Mouse (Mus musculus): ENCODE data around the gene Zfand2a. TPM values are rescaled to one million over a fixed set of nuclear protein-coding genes. Genes with fewer than 3 reads are reported as not detected.

Gene Zfand2a
- total and polyA plus RNA-seq, 2 experiments from 2014 or later, result 5.6 to 16.6 TPM

- peak; percentile 16; the same call in 1 of the 2 replicates for ATAC-seq (ENCODE audit: insufficient read depth, low read depth)
- TF ChIP-seq EP300 (IDR thresholded peaks at IDR 0.05; ENCODE audit: low read depth) (no peak), CTCF (IDR thresholded peaks at IDR 0.05; ENCODE audit: low read depth) (no peak)
- 0 out of 2 replicates have a peak, but pooled peaks cover 4% of the 10 kb centered on the region for H3K27me3 ChIP-seq (ENCODE audit: control insufficient read depth, insufficient read depth, low read length)
- peaks cover 10% of the 10 kb centered on the region for H3K4me1 ChIP-seq (ENCODE audit: control insufficient read depth, insufficient read depth)
- H3K27ac ChIP-seq (ENCODE audit: low read depth), result no peak overlapping the region
- H3K4me3 ChIP-seq (ENCODE audit: low read depth, low read length), result no peak overlapping the region
- no peak for DNase-seq (ENCODE audit: low spot score)
- no peak overlapping the region for H3K9ac ChIP-seq (replicated peaks; ENCODE audit: low read depth, low read length)
- H3K36me3 ChIP-seq (replicated peaks; ENCODE audit: control insufficient read depth, insufficient read depth, low read length), result no peaks in the 10 kb centered on the region
- H3K9me3 ChIP-seq (replicated peaks; ENCODE audit: control insufficient read depth, low read length), result no peaks in the 10 kb centered on the region
- no peak overlapping the region for H3K4me2 ChIP-seq (ENCODE audit: low read depth, low read length)
- 15% methylated on average over 11 of the region's 12 CpGs for WGBS
Observed at GRCm38 (mm10) chr5:139429818-139430341, 54.5 kb downstream of the Zfand2a start.

- 25% methylated on average over 9 of the region's 9 CpGs for WGBS
- H3K9me3 ChIP-seq (replicated peaks; ENCODE audit: control insufficient read depth, low read length), result no peaks in the 10 kb centered on the region
- no peak overlapping the region for H3K4me3 ChIP-seq (ENCODE audit: low read depth, low read length)
- ATAC-seq (ENCODE audit: insufficient read depth, low read depth), result peak; percentile 66; the same call in 1 of the 2 replicates
- H3K4me1 ChIP-seq (ENCODE audit: control insufficient read depth, insufficient read depth), result peaks cover 10% of the 10 kb centered on the region
- no peaks in the 10 kb centered on the region for H3K36me3 ChIP-seq (replicated peaks; ENCODE audit: control insufficient read depth, insufficient read depth, low read length)
- no peak overlapping the region for H3K27ac ChIP-seq (ENCODE audit: low read depth)
- DNase-seq (ENCODE audit: low spot score), result peak; percentile 61
- H3K9ac ChIP-seq (replicated peaks; ENCODE audit: low read depth, low read length), result no peak overlapping the region
- H3K4me2 ChIP-seq (ENCODE audit: low read depth, low read length), result no peak overlapping the region
- H3K27me3 ChIP-seq (ENCODE audit: control insufficient read depth, insufficient read depth, low read length), result 0 out of 2 replicates have a peak, but pooled peaks cover 7% of the 10 kb centered on the region
- TF ChIP-seq CTCF (IDR thresholded peaks at IDR 0.05; ENCODE audit: low read depth) (no peak), EP300 (IDR thresholded peaks at IDR 0.05; ENCODE audit: low read depth) (no peak)
Observed at GRCm38 (mm10) chr5:139427989-139428388, 56.4 kb downstream of the Zfand2a start.

GRCm38 (mm10) chr5:139427001-139427400, 57.3 kb downstream of the Zfand2a start:
- TF ChIP-seq EP300 (IDR thresholded peaks at IDR 0.05; ENCODE audit: low read depth) (no peak), CTCF (IDR thresholded peaks at IDR 0.05; ENCODE audit: low read depth) (no peak)
- Histone ChIP-seq H3K27ac (ENCODE audit: low read depth) (no peak overlapping the region), H3K9ac (replicated peaks; ENCODE audit: low read depth, low read length) (no peak overlapping the region), H3K4me2 (ENCODE audit: low read depth, low read length) (no peak overlapping the region), H3K4me3 (ENCODE audit: low read depth, low read length) (no peak overlapping the region), H3K4me1 (ENCODE audit: control insufficient read depth, insufficient read depth) (peaks cover 10% of the 10 kb centered on the region), H3K27me3 (ENCODE audit: control insufficient read depth, insufficient read depth, low read length) (0 out of 2 replicates have a peak, but pooled peaks cover 7% of the 10 kb centered on the region), H3K36me3 (replicated peaks; ENCODE audit: control insufficient read depth, insufficient read depth, low read length) (no peaks in the 10 kb centered on the region), H3K9me3 (replicated peaks; ENCODE audit: control insufficient read depth, low read length) (no peaks in the 10 kb centered on the region)
- DNase-seq (ENCODE audit: low spot score) (no peak), ATAC-seq (ENCODE audit: insufficient read depth, low read depth) (no peak)
- 91% methylated on average over 9 of the region's 9 CpGs for WGBS

GRCm38 (mm10) chr5:139425198-139425597, 59.2 kb downstream of the Zfand2a start:
- no peak for ATAC-seq (ENCODE audit: insufficient read depth, low read depth)
- no peak overlapping the region for H3K9ac ChIP-seq (replicated peaks; ENCODE audit: low read depth, low read length)
- H3K4me3 ChIP-seq (ENCODE audit: low read depth, low read length), result no peak overlapping the region
- H3K36me3 ChIP-seq (replicated peaks; ENCODE audit: control insufficient read depth, insufficient read depth, low read length), result no peaks in the 10 kb centered on the region
- no peak for DNase-seq (ENCODE audit: low spot score)
- H3K27ac ChIP-seq (ENCODE audit: low read depth), result no peak overlapping the region
- H3K9me3 ChIP-seq (replicated peaks; ENCODE audit: control insufficient read depth, low read length), result no peaks in the 10 kb centered on the region
- peaks cover 14% of the 10 kb centered on the region for H3K4me1 ChIP-seq (ENCODE audit: control insufficient read depth, insufficient read depth)
- TF ChIP-seq CTCF (IDR thresholded peaks at IDR 0.05; ENCODE audit: low read depth) (no peak), EP300 (IDR thresholded peaks at IDR 0.05; ENCODE audit: low read depth) (no peak)
- H3K27me3 ChIP-seq (ENCODE audit: control insufficient read depth, insufficient read depth, low read length), result 0 out of 2 replicates have a peak, but pooled peaks cover 7% of the 10 kb centered on the region
- H3K4me2 ChIP-seq (ENCODE audit: low read depth, low read length), result no peak overlapping the region
- 68% methylated on average over 9 of the region's 9 CpGs for WGBS

GRCm38 (mm10) chr5:139423026-139423865, 61.1 kb downstream of the Zfand2a start, which contains the start of gene Gper1:
Gper1 (plus strand) TSS chr5:139423151.
- 0 out of 2 replicates have a peak, but pooled peaks have one; percentile 61 for ATAC-seq (ENCODE audit: insufficient read depth, low read depth)
- peak; percentile 70 for DNase-seq (ENCODE audit: low spot score)
- Histone ChIP-seq H3K4me1 (ENCODE audit: control insufficient read depth, insufficient read depth) (peaks cover 19% of the 10 kb centered on the region; the same call in 1 of the 2 replicates), H3K27me3 (ENCODE audit: control insufficient read depth, insufficient read depth, low read length) (0 out of 2 replicates have a peak, but pooled peaks cover 7% of the 10 kb centered on the region), H3K4me2 (ENCODE audit: low read depth, low read length) (peak within 1 kb of the TSS; percentile 42), H3K36me3 (replicated peaks; ENCODE audit: control insufficient read depth, insufficient read depth, low read length) (no peaks in the 10 kb centered on the region), H3K9ac (replicated peaks; ENCODE audit: low read depth, low read length) (no peak within 1 kb of the TSS; the same call in 1 of the 2 replicates), H3K27ac (ENCODE audit: low read depth) (no peak within 1 kb of the TSS), H3K4me3 (ENCODE audit: low read depth, low read length) (peak within 1 kb of the TSS; percentile 21), H3K9me3 (replicated peaks; ENCODE audit: control insufficient read depth, low read length) (no peaks in the 10 kb centered on the region)
- WGBS, result 47% methylated on average over 21 of the region's 21 CpGs
- TF ChIP-seq EP300 (IDR thresholded peaks at IDR 0.05; ENCODE audit: low read depth) (no peak), CTCF (IDR thresholded peaks at IDR 0.05; ENCODE audit: low read depth) (no peak)

Other genes with a start within 250 kb of the Zfand2a start
- gene Get4, start 232.2 kb downstream of the Zfand2a start, total RNA-seq (2014; rRNA removed; ENCODE audit: low replicate concordance), result 56.8 and 61.6 TPM in 2 replicates
- 153 TPM in 2 replicates for gene Get4, start 232.2 kb downstream of the Zfand2a start, polyA plus RNA-seq (2015; fragmentation: Nextera tagmentation; extraction: Ambion mirVana)
- 0.53 and 1.5 TPM in 2 replicates for gene Adap1, start 158.9 kb downstream of the Zfand2a start, total RNA-seq (2014; rRNA removed; ENCODE audit: low replicate concordance)
- 0.84 and 1.00 TPM in 2 replicates for gene Adap1, start 158.9 kb downstream of the Zfand2a start, polyA plus RNA-seq (2015; fragmentation: Nextera tagmentation; extraction: Ambion mirVana)
- 120 and 123 TPM in 2 replicates for gene Cox19, start 133.1 kb downstream of the Zfand2a start, total RNA-seq (2014; rRNA removed; ENCODE audit: low replicate concordance)
- 88.6 and 97.6 TPM in 2 replicates for gene Cox19, start 133.1 kb downstream of the Zfand2a start, polyA plus RNA-seq (2015; fragmentation: Nextera tagmentation; extraction: Ambion mirVana)
- gene Cyp2w1, start 131.9 kb downstream of the Zfand2a start, total RNA-seq (2014; rRNA removed; ENCODE audit: low replicate concordance), result not detected in 2 replicates
- gene Cyp2w1, start 131.9 kb downstream of the Zfand2a start, polyA plus RNA-seq (2015; fragmentation: Nextera tagmentation; extraction: Ambion mirVana), result not detected in 2 replicates
- 38.2 and 39.1 TPM in 2 replicates for gene Gpr146, start 106.9 kb downstream of the Zfand2a start, total RNA-seq (2014; rRNA removed; ENCODE audit: low replicate concordance)
- gene Gpr146, start 106.9 kb downstream of the Zfand2a start, polyA plus RNA-seq (2015; fragmentation: Nextera tagmentation; extraction: Ambion mirVana), result 23.0 and 23.7 TPM in 2 replicates
- 1.7 and 1.8 TPM in 2 replicates for gene C130050O18Rik, start 79.3 kb downstream of the Zfand2a start, total RNA-seq (2014; rRNA removed; ENCODE audit: low replicate concordance)
- gene C130050O18Rik, start 79.3 kb downstream of the Zfand2a start, polyA plus RNA-seq (2015; fragmentation: Nextera tagmentation; extraction: Ambion mirVana), result 0.23 and 0.31 TPM in 2 replicates
- gene Gper1, start 61.4 kb downstream of the Zfand2a start, total RNA-seq (2014; rRNA removed; ENCODE audit: low replicate concordance), result 1.3 and 4.5 TPM in 2 replicates
- 1.0 and 2.0 TPM in 2 replicates for gene Gper1, start 61.4 kb downstream of the Zfand2a start, polyA plus RNA-seq (2015; fragmentation: Nextera tagmentation; extraction: Ambion mirVana)
- gene 3110082I17Rik, start 24.0 kb downstream of the Zfand2a start, total RNA-seq (2014; rRNA removed; ENCODE audit: low replicate concordance), result 5.0 and 5.9 TPM in 2 replicates
- gene 3110082I17Rik, start 24.0 kb downstream of the Zfand2a start, polyA plus RNA-seq (2015; fragmentation: Nextera tagmentation; extraction: Ambion mirVana), result 9.5 and 10.6 TPM in 2 replicates
- not detected in 2 replicates for gene Uncx, start 58.9 kb upstream of the Zfand2a start, total RNA-seq (2014; rRNA removed; ENCODE audit: low replicate concordance)
- gene Uncx, start 58.9 kb upstream of the Zfand2a start, polyA plus RNA-seq (2015; fragmentation: Nextera tagmentation; extraction: Ambion mirVana), result not detected in 2 replicates